Mouse (Mus musculus): Measurements from ENCODE around the gene Myom3.

Gene Myom3

GRCm38 (mm10) chr4:135761048-135761447 lies 1.5 kb downstream of the Myom3 start:
- no peak for DNase-seq (ENCODE audit: low spot score in 2 of 2)

- no peak for DNase-seq (ENCODE audit: low spot score in 2 of 2)
Observed at GRCm38 (mm10) chr4:135761569-135761968, 2.1 kb downstream of the Myom3 start.

- DNase-seq (ENCODE audit: low spot score in 2 of 2), result peak in 1 of 2 experiments; percentile 33
Observed at GRCm38 (mm10) chr4:135762251-135762906, 2.9 kb downstream of the Myom3 start.

GRCm38 (mm10) chr4:135764700-135765099 lies 5.2 kb downstream of the Myom3 start:
- no peak for DNase-seq (ENCODE audit: low spot score in 2 of 2)

GRCm38 (mm10) chr4:135765707-135766106 lies 6.2 kb downstream of the Myom3 start:
- no peak for DNase-seq (ENCODE audit: low spot score in 2 of 2)

GRCm38 (mm10) chr4:135766976-135767375 lies 7.5 kb downstream of the Myom3 start:
- DNase-seq (ENCODE audit: low spot score in 2 of 2), result no peak

GRCm38 (mm10) chr4:135768572-135769526 lies 9.3 kb downstream of the Myom3 start:
- peak in 1 of 2 experiments; percentile 17 for DNase-seq (ENCODE audit: low spot score in 2 of 2)

- DNase-seq (ENCODE audit: low spot score in 2 of 2), result no peak
Observed at GRCm38 (mm10) chr4:135770611-135771305, 11.2 kb downstream of the Myom3 start.

GRCm38 (mm10) chr4:135771592-135771991 lies 12.1 kb downstream of the Myom3 start:
- DNase-seq (ENCODE audit: low spot score in 2 of 2), result no peak

- no peak for DNase-seq (ENCODE audit: low spot score in 2 of 2)
Observed at GRCm38 (mm10) chr4:135772671-135773070, 13.2 kb downstream of the Myom3 start.

GRCm38 (mm10) chr4:135774496-135774895 lies 15.0 kb downstream of the Myom3 start:
- no peak for DNase-seq (ENCODE audit: low spot score in 2 of 2)

GRCm38 (mm10) chr4:135776850-135777249 lies 17.3 kb downstream of the Myom3 start:
- DNase-seq (ENCODE audit: low spot score in 2 of 2), result no peak

GRCm38 (mm10) chr4:135779661-135780060 lies 20.1 kb downstream of the Myom3 start:
- DNase-seq (ENCODE audit: low spot score in 2 of 2), result no peak

GRCm38 (mm10) chr4:135780255-135780654 lies 20.7 kb downstream of the Myom3 start:
- DNase-seq (ENCODE audit: low spot score in 2 of 2), result no peak

GRCm38 (mm10) chr4:135781304-135781703 lies 21.8 kb downstream of the Myom3 start:
- DNase-seq (ENCODE audit: low spot score in 2 of 2), result no peak

GRCm38 (mm10) chr4:135786581-135786980 lies 27.1 kb downstream of the Myom3 start:
- DNase-seq (ENCODE audit: low spot score in 2 of 2), result no peak

- DNase-seq (ENCODE audit: low spot score in 2 of 2), result no peak
Observed at GRCm38 (mm10) chr4:135787271-135787670, 27.8 kb downstream of the Myom3 start.

GRCm38 (mm10) chr4:135789135-135789534 lies 29.6 kb downstream of the Myom3 start:
- DNase-seq (ENCODE audit: low spot score in 2 of 2), result no peak

- no peak for DNase-seq (ENCODE audit: low spot score in 2 of 2)
Observed at GRCm38 (mm10) chr4:135792821-135793220, 33.3 kb downstream of the Myom3 start.

GRCm38 (mm10) chr4:135797931-135798330 lies 38.4 kb downstream of the Myom3 start:
- peak; percentile 34 to 37 for DNase-seq (ENCODE audit: low spot score in 2 of 2)

GRCm38 (mm10) chr4:135801543-135801942 lies 42.0 kb downstream of the Myom3 start:
- peak; percentile 58 to 81 for DNase-seq (ENCODE audit: low spot score in 2 of 2)

GRCm38 (mm10) chr4:135803299-135803698 lies 43.8 kb downstream of the Myom3 start:
- DNase-seq (ENCODE audit: low spot score in 2 of 2), result no peak

Measured in frontal cortex, postnatal 10 days (tissue).